Mouse (Mus musculus): Measurements from ENCODE around the gene Pakap. TPM values are rescaled to one million over a fixed set of nuclear protein-coding genes. Genes with fewer than 3 reads are reported as not detected.

Pakap gene
- polyA plus RNA-seq, 1 experiment from 2014 or later: 12.6 TPM

- H3K9ac ChIP-seq: no peak overlapping the region
- no peak overlapping the region for H3K27ac ChIP-seq
- H3K36me3 ChIP-seq (replicated peaks; ENCODE audit: control insufficient read depth, insufficient read depth): no peaks in the 10 kb centered on the region
- H3K9me3 ChIP-seq (ENCODE audit: control insufficient read depth, low read length): no peaks in the 10 kb centered on the region
- ATAC-seq (ENCODE audit: low FRiP score) (no peak), DNase-seq (ENCODE audit: low spot score) (no peak)
- H3K27me3 ChIP-seq (ENCODE audit: control insufficient read depth, insufficient read depth, low read length): no peaks in the 10 kb centered on the region
- no peaks in the 10 kb centered on the region for H3K4me1 ChIP-seq (replicated peaks; ENCODE audit: control insufficient read depth, insufficient read depth, low read length)
- H3K4me3 ChIP-seq (replicated peaks; ENCODE audit: low read length): no peak overlapping the region
- 85% methylated on average over 12 of the region's 12 CpGs for WGBS
- no peak overlapping the region for H3K4me2 ChIP-seq (replicated peaks)
Observed at GRCm38 (mm10) chr4:57697918-57698611, 130.1 kb downstream of the Pakap start.

DNA sequence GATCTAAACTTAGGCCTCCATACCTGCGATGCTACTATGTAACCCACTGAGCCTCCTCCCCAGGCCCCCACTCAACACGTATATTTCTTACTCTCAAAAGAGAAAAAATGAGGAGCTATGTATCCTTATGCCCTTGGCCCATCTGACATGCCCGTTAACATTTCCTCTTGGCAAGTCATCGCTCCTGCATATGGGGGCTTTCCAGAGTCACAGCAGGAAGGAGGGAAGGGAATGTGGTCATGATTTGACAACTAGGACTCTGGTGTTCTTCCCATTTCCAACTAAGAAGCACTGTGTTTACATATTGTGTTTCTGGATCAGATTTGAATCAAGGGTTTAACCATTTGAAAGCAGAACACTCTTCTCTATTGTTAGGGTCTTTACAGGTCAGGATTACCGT, 133.6 kb downstream of the Pakap start:
- H3K27me3 ChIP-seq (ENCODE audit: control insufficient read depth, insufficient read depth, low read length): no peaks in the 10 kb centered on the region
- H3K9ac ChIP-seq: no peak overlapping the region
- 89% methylated on average over 5 of the region's 5 CpGs for WGBS
- no peak for ATAC-seq (ENCODE audit: low FRiP score)
- no peak overlapping the region for H3K4me3 ChIP-seq (replicated peaks; ENCODE audit: low read length)
- H3K4me2 ChIP-seq (replicated peaks): no peak overlapping the region
- DNase-seq (ENCODE audit: low spot score): no peak
- H3K27ac ChIP-seq: no peak overlapping the region
- H3K36me3 ChIP-seq (replicated peaks; ENCODE audit: control insufficient read depth, insufficient read depth): no peaks in the 10 kb centered on the region
- H3K9me3 ChIP-seq (ENCODE audit: control insufficient read depth, low read length): no peaks in the 10 kb centered on the region
- H3K4me1 ChIP-seq (replicated peaks; ENCODE audit: control insufficient read depth, insufficient read depth, low read length): no peaks in the 10 kb centered on the region

DNA sequence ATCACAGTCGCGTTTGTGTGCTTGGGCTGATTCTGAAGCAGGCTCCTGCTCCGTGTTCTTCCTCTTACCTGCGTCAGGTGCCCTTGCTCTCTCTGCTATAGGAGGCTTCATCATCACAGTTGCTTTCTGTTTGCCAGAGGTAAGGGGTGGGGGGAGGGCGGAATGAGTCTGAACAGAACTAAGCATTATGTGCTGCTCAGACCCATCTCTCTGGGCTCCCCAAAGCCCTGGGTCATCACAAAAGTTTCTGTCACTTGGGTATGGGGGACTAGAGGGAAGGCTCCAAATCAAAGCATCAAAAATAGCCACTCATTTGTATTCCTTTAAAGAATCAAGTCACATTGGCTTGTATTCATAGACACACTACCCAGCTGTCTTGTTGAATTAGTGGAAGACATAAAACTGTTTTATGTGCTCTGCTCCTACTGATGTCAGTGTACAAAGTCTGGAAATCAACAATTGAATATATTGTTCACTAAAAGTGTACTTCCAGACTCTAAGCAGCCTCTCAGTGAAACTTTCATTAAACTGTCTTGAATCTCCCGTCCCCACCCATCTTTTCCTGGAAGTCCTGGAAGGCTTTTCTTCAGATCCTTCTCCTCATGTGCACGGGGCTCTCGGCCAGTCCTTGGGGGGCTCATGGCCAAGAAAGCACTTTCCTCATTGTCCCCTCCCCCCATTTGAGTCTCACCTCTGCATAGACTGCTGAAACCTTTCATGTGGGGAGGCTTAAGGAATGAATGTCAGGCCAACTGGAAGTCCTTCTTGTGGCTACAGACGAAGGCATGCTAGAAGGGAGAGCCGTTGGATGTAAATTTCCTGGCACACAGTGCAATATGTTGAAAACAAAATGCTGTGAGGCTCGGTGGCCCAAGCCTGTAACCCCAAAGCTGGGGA, 135.8 kb downstream of the Pakap start:
- Histone ChIP-seq H3K4me2 (replicated peaks) (no peak overlapping the region), H3K27ac (no peak overlapping the region), H3K4me1 (replicated peaks; ENCODE audit: control insufficient read depth, insufficient read depth, low read length) (no peaks in the 10 kb centered on the region), H3K9me3 (ENCODE audit: control insufficient read depth, low read length) (no peaks in the 10 kb centered on the region), H3K36me3 (replicated peaks; ENCODE audit: control insufficient read depth, insufficient read depth) (no peaks in the 10 kb centered on the region), H3K27me3 (ENCODE audit: control insufficient read depth, insufficient read depth, low read length) (no peaks in the 10 kb centered on the region), H3K9ac (no peak overlapping the region), H3K4me3 (replicated peaks; ENCODE audit: low read length) (no peak overlapping the region)
- DNase-seq (ENCODE audit: low spot score) (no peak), ATAC-seq (ENCODE audit: low FRiP score) (no peak)
- WGBS: 78% methylated on average over 11 of the region's 11 CpGs

- no peaks in the 10 kb centered on the region for H3K27me3 ChIP-seq (ENCODE audit: control insufficient read depth, insufficient read depth, low read length)
- H3K4me3 ChIP-seq (replicated peaks; ENCODE audit: low read length): no peak overlapping the region
- H3K4me1 ChIP-seq (replicated peaks; ENCODE audit: control insufficient read depth, insufficient read depth, low read length): no peaks in the 10 kb centered on the region
- WGBS: 89% methylated on average over 7 of the region's 7 CpGs
- no peak for DNase-seq (ENCODE audit: low spot score)
- no peak overlapping the region for H3K4me2 ChIP-seq (replicated peaks)
- no peak overlapping the region for H3K27ac ChIP-seq
- H3K9ac ChIP-seq: no peak overlapping the region
- no peak for ATAC-seq (ENCODE audit: low FRiP score)
- H3K36me3 ChIP-seq (replicated peaks; ENCODE audit: control insufficient read depth, insufficient read depth): no peaks in the 10 kb centered on the region
- no peaks in the 10 kb centered on the region for H3K9me3 ChIP-seq (ENCODE audit: control insufficient read depth, low read length)
Observed at GRCm38 (mm10) chr4:57704575-57704974, 136.6 kb downstream of the Pakap start.

DNA sequence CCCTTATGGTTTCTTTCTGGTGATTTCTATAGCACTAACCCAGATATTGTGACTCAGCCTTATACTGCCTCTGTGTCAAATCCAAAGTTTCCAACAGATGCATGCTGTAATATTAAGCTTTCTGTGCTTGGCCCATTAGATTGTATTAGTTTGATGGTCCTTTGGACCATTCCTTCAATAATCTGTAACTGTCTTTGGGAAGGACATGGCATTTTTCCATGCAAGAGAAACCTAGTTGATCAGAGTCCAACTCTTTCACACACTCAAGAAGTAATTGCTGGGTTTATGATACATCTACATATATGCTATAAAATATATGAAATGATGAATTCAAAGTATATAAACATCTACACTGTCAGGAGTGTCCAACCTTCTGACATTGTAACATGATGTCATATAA, 147.9 kb downstream of the Pakap start:
- Histone ChIP-seq H3K27me3 (ENCODE audit: control insufficient read depth, insufficient read depth, low read length) (no peaks in the 10 kb centered on the region), H3K36me3 (replicated peaks; ENCODE audit: control insufficient read depth, insufficient read depth) (no peaks in the 10 kb centered on the region), H3K27ac (no peak overlapping the region), H3K4me1 (replicated peaks; ENCODE audit: control insufficient read depth, insufficient read depth, low read length) (no peaks in the 10 kb centered on the region), H3K9me3 (ENCODE audit: control insufficient read depth, low read length) (no peaks in the 10 kb centered on the region), H3K9ac (no peak overlapping the region), H3K4me2 (replicated peaks) (no peak overlapping the region), H3K4me3 (replicated peaks; ENCODE audit: low read length) (no peak overlapping the region)
- DNase-seq (ENCODE audit: low spot score): no peak
- ATAC-seq (ENCODE audit: low FRiP score): no peak

- DNase-seq (ENCODE audit: low spot score): no peak
- no peaks in the 10 kb centered on the region for H3K36me3 ChIP-seq (replicated peaks; ENCODE audit: control insufficient read depth, insufficient read depth)
- H3K9me3 ChIP-seq (ENCODE audit: control insufficient read depth, low read length): no peaks in the 10 kb centered on the region
- no peak overlapping the region for H3K4me2 ChIP-seq (replicated peaks)
- H3K4me1 ChIP-seq (replicated peaks; ENCODE audit: control insufficient read depth, insufficient read depth, low read length): no peaks in the 10 kb centered on the region
- H3K4me3 ChIP-seq (replicated peaks; ENCODE audit: low read length): no peak overlapping the region
- H3K27ac ChIP-seq: no peak overlapping the region
- 23% methylated on average over 4 of the region's 4 CpGs for WGBS
- ATAC-seq (ENCODE audit: low FRiP score): no peak
- H3K9ac ChIP-seq: no peak overlapping the region
- no peaks in the 10 kb centered on the region for H3K27me3 ChIP-seq (ENCODE audit: control insufficient read depth, insufficient read depth, low read length)
Observed at GRCm38 (mm10) chr4:57716735-57717134, 148.8 kb downstream of the Pakap start.

DNA sequence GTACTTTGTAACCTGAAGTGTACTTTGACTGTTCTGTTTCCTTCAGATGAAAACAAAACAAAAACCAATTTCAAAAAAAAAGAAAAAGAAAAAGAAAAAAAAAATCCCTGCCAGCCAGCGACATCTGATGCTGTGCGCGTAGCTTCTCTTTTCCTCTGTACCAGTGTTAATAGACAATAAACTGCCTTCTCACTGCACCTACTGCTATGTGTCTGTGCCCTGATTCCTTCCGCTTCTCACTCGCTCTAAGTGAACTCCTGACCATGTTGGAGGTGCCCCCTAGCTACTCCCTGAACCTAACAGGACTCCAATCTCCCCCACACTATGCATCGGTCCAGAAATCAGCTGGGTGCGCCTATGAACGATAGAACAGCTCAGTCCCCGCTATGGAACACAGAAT, 149.4 kb downstream of the Pakap start, which contains the start of gene Akap2:
Gene Akap2 (plus strand): TSS at position 304 of the 400 bp plus-strand sequence.
- Histone ChIP-seq H3K9me3 (ENCODE audit: control insufficient read depth, low read length) (no peaks in the 10 kb centered on the region), H3K27ac (no peak within 1 kb of the TSS), H3K36me3 (replicated peaks; ENCODE audit: control insufficient read depth, insufficient read depth) (no peaks in the 10 kb centered on the region), H3K4me1 (replicated peaks; ENCODE audit: control insufficient read depth, insufficient read depth, low read length) (no peaks in the 10 kb centered on the region), H3K4me3 (replicated peaks; ENCODE audit: low read length) (no peak within 1 kb of the TSS), H3K9ac (no peak within 1 kb of the TSS), H3K27me3 (ENCODE audit: control insufficient read depth, insufficient read depth, low read length) (no peaks in the 10 kb centered on the region), H3K4me2 (replicated peaks) (no peak within 1 kb of the TSS)
- DNase-seq (ENCODE audit: low spot score): no peak
- 70% methylated on average over 9 of the region's 9 CpGs for WGBS
- ATAC-seq (ENCODE audit: low FRiP score): no peak

DNA sequence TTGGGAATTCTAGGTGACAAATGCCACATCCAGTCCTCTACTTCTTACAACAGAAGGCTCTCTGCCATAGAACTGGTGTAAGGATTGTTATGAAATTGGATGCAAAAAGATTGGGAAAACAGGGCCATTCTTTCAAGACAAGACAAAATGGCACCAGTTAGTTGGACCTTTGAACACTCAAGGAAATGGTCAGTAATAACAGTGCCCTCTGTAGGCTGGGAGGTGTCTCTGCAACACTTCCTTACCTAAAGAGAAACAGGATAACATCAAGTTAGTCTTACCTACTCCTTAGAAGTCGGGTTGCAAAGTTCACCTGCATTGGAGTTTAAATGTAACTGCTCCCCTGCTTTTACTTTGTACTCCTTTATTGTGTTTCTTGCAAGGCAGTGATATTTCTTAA, 151.4 kb downstream of the Pakap start:
- 95% methylated on average over 1 of the region's 1 CpGs for WGBS
- H3K4me1 ChIP-seq (replicated peaks; ENCODE audit: control insufficient read depth, insufficient read depth, low read length): no peaks in the 10 kb centered on the region
- H3K4me3 ChIP-seq (replicated peaks; ENCODE audit: low read length): no peak overlapping the region
- no peaks in the 10 kb centered on the region for H3K9me3 ChIP-seq (ENCODE audit: control insufficient read depth, low read length)
- DNase-seq (ENCODE audit: low spot score): no peak
- ATAC-seq (ENCODE audit: low FRiP score): no peak
- H3K36me3 ChIP-seq (replicated peaks; ENCODE audit: control insufficient read depth, insufficient read depth): no peaks in the 10 kb centered on the region
- H3K27me3 ChIP-seq (ENCODE audit: control insufficient read depth, insufficient read depth, low read length): no peaks in the 10 kb centered on the region
- no peak overlapping the region for H3K9ac ChIP-seq
- H3K27ac ChIP-seq: no peak overlapping the region
- H3K4me2 ChIP-seq (replicated peaks): no peak overlapping the region

GRCm38 (mm10) chr4:57720869-57721361, 152.9 kb downstream of the Pakap start:
- H3K4me3 ChIP-seq (replicated peaks; ENCODE audit: low read length): no peak overlapping the region
- no peak overlapping the region for H3K4me2 ChIP-seq (replicated peaks)
- no peaks in the 10 kb centered on the region for H3K4me1 ChIP-seq (replicated peaks; ENCODE audit: control insufficient read depth, insufficient read depth, low read length)
- no peaks in the 10 kb centered on the region for H3K27me3 ChIP-seq (ENCODE audit: control insufficient read depth, insufficient read depth, low read length)
- no peak for ATAC-seq (ENCODE audit: low FRiP score)
- H3K9me3 ChIP-seq (ENCODE audit: control insufficient read depth, low read length): no peaks in the 10 kb centered on the region
- no peak overlapping the region for H3K9ac ChIP-seq
- peak; percentile 25 for DNase-seq (ENCODE audit: low spot score)
- no peaks in the 10 kb centered on the region for H3K36me3 ChIP-seq (replicated peaks; ENCODE audit: control insufficient read depth, insufficient read depth)
- H3K27ac ChIP-seq: no peak overlapping the region
- 30% methylated on average over 7 of the region's 7 CpGs for WGBS

All from hindbrain, embryonic 14.5 days (tissue).